Mouse (Mus musculus): ENCODE results near the gene Nhlrc4.

GRCm38 (mm10) chr17:25953161-25953560, 8.4 kb upstream of the Nhlrc4 start:
- TF ChIP-seq POLR2A (IDR thresholded peaks at IDR 0.05; ENCODE audit: borderline replicate concordance, extremely low read depth, insufficient read depth, insufficient read length, poor library complexity, severe bottlenecking) = no peak
- TF ChIP-seq CTCF (IDR thresholded peaks at IDR 0.05; ENCODE audit: borderline replicate concordance, extremely low read depth, insufficient read depth, insufficient read length) = no peak

Data from brain, embryonic 14.5 days (tissue).